Mouse (Mus musculus): ENCODE data around the gene Atp5b.
"Not testable (repeated sequence)": the region's sequence is repeated elsewhere in the genome, so short reads cannot be mapped to it uniquely, and the experiment has no call there.

Atp5b gene

GRCm38 (mm10) chr10:128066072-128066471, 17.0 kb upstream of the Atp5b start:
- in situ Hi-C loops (cut with MboI, MseI) = no loop called here

GRCm38 (mm10) chr10:128069201-128069600, 13.9 kb upstream of the Atp5b start:
- in situ Hi-C loops (cut with MboI, MseI) = no loop called here

GRCm38 (mm10) chr10:128070432-128070831, 12.6 kb upstream of the Atp5b start:
- in situ Hi-C loops (cut with MboI, MseI) = not testable (repeated sequence)

GRCm38 (mm10) chr10:128078269-128078668, 4.8 kb upstream of the Atp5b start:
- in situ Hi-C loops (cut with MboI, MseI) = not testable (repeated sequence)

- in situ Hi-C loops (cut with MboI, MseI) = loop anchor here (10.0 kb wide), 1 partner anchor 566 kb away; the partner anchor contains the start of gene Ndufa4l2
Measured at GRCm38 (mm10) chr10:128080496-128080895, 2.6 kb upstream of the Atp5b start.

- in situ Hi-C loops (cut with MboI, MseI) = loop anchor here (10.0 kb wide), 1 partner anchor 567 kb away; the partner anchor contains the start of gene Ndufa4l2
Measured at GRCm38 (mm10) chr10:128081807-128082476, 1.1 kb upstream of the Atp5b start.

- in situ Hi-C loops (cut with MboI, MseI) = loop anchor here (10.0 kb wide), 1 partner anchor 568 kb away; the partner anchor contains the start of gene Ndufa4l2
Measured at GRCm38 (mm10) chr10:128082477-128082808, 630 bp upstream of the Atp5b start.

GRCm38 (mm10) chr10:128083688-128084087, 615 bp downstream of the Atp5b start:
- in situ Hi-C loops (cut with MboI, MseI) = loop anchor here (10.0 kb wide), 1 partner anchor 569 kb away; the partner anchor contains the start of gene Ndufa4l2

- in situ Hi-C loops (cut with MboI, MseI) = loop anchor here (10.0 kb wide), 1 partner anchor 569 kb away; the partner anchor contains the start of gene Ndufa4l2
Measured at GRCm38 (mm10) chr10:128084160-128084559, 1.1 kb downstream of the Atp5b start.

GRCm38 (mm10) chr10:128086391-128086790, 3.3 kb downstream of the Atp5b start:
- in situ Hi-C loops (cut with MboI, MseI) = loop anchor here (5.0 to 10.0 kb wide), 2 partner anchors 39 to 572 kb away; partner anchors contain the start of gene Ndufa4l2

- in situ Hi-C loops (cut with MboI, MseI) = loop anchor here (5.0 to 10.0 kb wide), 2 partner anchors 40 to 572 kb away; partner anchors contain the start of gene Ndufa4l2
Measured at GRCm38 (mm10) chr10:128087216-128087615, 4.1 kb downstream of the Atp5b start.

GRCm38 (mm10) chr10:128088181-128088580, 5.1 kb downstream of the Atp5b start:
- in situ Hi-C loops (cut with MboI, MseI) = loop anchor here (5.0 to 10.0 kb wide), 2 partner anchors 41 to 573 kb away; partner anchors contain the start of gene Ndufa4l2

GRCm38 (mm10) chr10:128089842-128090241, 6.8 kb downstream of the Atp5b start:
- in situ Hi-C loops (cut with MboI, MseI) = loop anchor here (5.0 to 10.0 kb wide), 4 partner anchors 43 to 585 kb away; partner anchors contain the start of genes Ndufa4l2 and Suox

GRCm38 (mm10) chr10:128090651-128091563, 7.8 kb downstream of the Atp5b start:
- in situ Hi-C loops (cut with MboI, MseI) = loop anchor here (5.0 to 10.0 kb wide), 2 partner anchors 419 to 584 kb away; partner anchors contain the start of gene Suox

- in situ Hi-C loops (cut with MboI, MseI) = loop anchor here (5.0 to 10.0 kb wide), 2 partner anchors 420 to 583 kb away; partner anchors contain the start of gene Suox
Measured at GRCm38 (mm10) chr10:128091564-128092505, 8.8 kb downstream of the Atp5b start, which contains the start of gene Baz2a. TSS of gene Baz2a (plus strand) at chr10:128091577.

GRCm38 (mm10) chr10:128092506-128093495, 9.7 kb downstream of the Atp5b start:
- in situ Hi-C loops (cut with MboI, MseI) = loop anchor here (5.0 to 10.0 kb wide), 2 partner anchors 420 to 582 kb away; partner anchors contain the start of gene Suox

GRCm38 (mm10) chr10:128093496-128094294, 10.6 kb downstream of the Atp5b start:
- in situ Hi-C loops (cut with MboI, MseI) = loop anchor here (5.0 to 10.0 kb wide), 2 partner anchors 421 to 581 kb away; partner anchors contain the start of gene Suox

GRCm38 (mm10) chr10:128094340-128094968, 11.4 kb downstream of the Atp5b start:
- in situ Hi-C loops (cut with MboI, MseI) = loop anchor here (5.0 to 10.0 kb wide), 2 partner anchors 422 to 580 kb away; partner anchors contain the start of gene Suox

All from T-helper 1 cell (primary cell).